Mouse (Mus musculus): ENCODE data around the gene Sox11. TPM values are rescaled to one million over a fixed set of nuclear protein-coding genes. Genes with fewer than 3 reads are reported as not detected.
A peak's percentile ranks its signal among the peaks of the same experiment; 100 is the strongest.

Sox11 gene
- polyA plus RNA-seq, 1 experiment from 2014 or later = 62.0 TPM

DNA sequence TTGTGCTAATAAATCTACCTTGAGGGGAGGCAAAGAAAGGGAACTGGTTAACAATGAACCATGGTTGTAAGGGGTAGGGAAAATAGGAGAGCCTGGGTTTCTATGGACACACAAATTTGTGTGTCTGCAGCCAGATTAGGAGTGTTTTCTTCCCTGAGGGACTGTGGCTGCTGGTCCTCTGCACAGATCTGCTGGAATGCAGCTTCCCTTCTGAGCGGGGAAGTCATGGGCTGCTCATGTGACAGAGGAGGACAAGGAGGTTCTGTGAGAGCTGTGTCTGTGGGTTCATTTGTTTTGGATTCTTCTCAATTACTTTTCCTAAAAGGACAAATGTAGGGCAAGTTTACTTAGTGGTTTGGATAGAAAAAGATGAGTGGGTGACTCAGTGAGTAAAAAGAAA is 48.2 kb downstream of the Sox11 start:
- Histone ChIP-seq H3K9ac (ENCODE audit: low read depth, low read length) (no peak overlapping the region), H3K27me3 (replicated peaks; ENCODE audit: control insufficient read depth, insufficient read depth, low read length) (no peaks in the 10 kb centered on the region), H3K4me2 (ENCODE audit: low read depth, low read length) (no peak overlapping the region), H3K9me3 (ENCODE audit: control insufficient read depth, low read length) (no peaks in the 10 kb centered on the region), H3K27ac (replicated peaks; ENCODE audit: low read depth, low read length) (no peak overlapping the region), H3K36me3 (ENCODE audit: control insufficient read depth, insufficient read depth, low read length) (no peaks in the 10 kb centered on the region), H3K4me1 (ENCODE audit: control insufficient read depth, insufficient read depth, low read length) (peaks cover 27% of the 10 kb centered on the region), H3K4me3 (ENCODE audit: low read depth, low read length) (no peak overlapping the region)
- ATAC-seq (ENCODE audit: low read depth) = no peak
- peak; percentile 70 for DNase-seq (ENCODE audit: low spot score)
- 20% methylated on average over 1 of the region's 1 CpGs for WGBS

DNA sequence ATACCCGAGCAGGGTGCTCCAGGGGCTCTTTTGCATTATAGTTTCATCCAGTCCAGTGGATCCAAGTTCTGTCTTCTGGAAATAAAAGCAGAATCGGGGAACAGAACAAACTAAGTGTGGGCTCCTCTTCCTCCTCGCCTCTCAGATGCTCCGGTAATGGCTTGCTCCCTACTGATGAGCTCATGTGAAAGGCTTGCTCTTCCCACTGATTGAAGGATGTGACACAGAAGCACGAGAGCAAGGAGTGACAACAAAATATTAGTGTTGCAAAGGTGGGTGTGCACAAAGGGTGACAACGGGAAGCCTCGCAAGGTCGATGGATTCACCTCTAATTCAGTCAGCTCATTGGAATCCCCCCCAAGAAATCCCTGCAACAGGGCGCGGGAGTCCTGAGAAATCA is 48.6 kb downstream of the Sox11 start:
- Histone ChIP-seq H3K36me3 (ENCODE audit: control insufficient read depth, insufficient read depth, low read length) (no peaks in the 10 kb centered on the region), H3K27me3 (replicated peaks; ENCODE audit: control insufficient read depth, insufficient read depth, low read length) (no peaks in the 10 kb centered on the region), H3K9ac (ENCODE audit: low read depth, low read length) (no peak overlapping the region), H3K4me3 (ENCODE audit: low read depth, low read length) (no peak overlapping the region), H3K4me1 (ENCODE audit: control insufficient read depth, insufficient read depth, low read length) (peaks cover 27% of the 10 kb centered on the region), H3K4me2 (ENCODE audit: low read depth, low read length) (no peak overlapping the region), H3K9me3 (ENCODE audit: control insufficient read depth, low read length) (no peaks in the 10 kb centered on the region), H3K27ac (replicated peaks; ENCODE audit: low read depth, low read length) (no peak overlapping the region)
- ATAC-seq (ENCODE audit: low read depth) (no peak), DNase-seq (ENCODE audit: low spot score) (no peak)
- 51% methylated on average over 10 of the region's 10 CpGs for whole genome bisulfite sequencing

DNA sequence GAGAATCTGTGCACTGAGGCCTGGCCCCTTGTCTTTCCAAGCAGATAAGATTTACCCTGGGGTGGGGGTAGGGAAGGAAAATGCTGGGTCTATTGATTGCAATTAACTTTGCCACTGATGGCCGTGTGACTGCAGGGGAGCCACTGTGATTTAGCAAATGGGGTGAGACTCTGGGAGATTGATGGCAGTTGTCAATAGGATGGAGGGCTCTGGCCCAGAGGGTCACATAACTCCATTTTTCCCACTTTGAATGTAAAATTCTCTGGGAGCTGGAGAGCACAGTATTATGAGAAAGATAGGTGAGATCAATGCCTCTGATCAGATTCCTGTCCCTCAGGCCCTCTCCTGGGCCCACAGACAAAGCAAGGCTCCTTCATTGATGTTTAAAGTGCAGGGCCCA is 49.2 kb downstream of the Sox11 start:
- no peaks in the 10 kb centered on the region for H3K9me3 ChIP-seq (ENCODE audit: control insufficient read depth, low read length)
- no peak overlapping the region for H3K9ac ChIP-seq (ENCODE audit: low read depth, low read length)
- no peak overlapping the region for H3K4me3 ChIP-seq (ENCODE audit: low read depth, low read length)
- H3K4me2 ChIP-seq (ENCODE audit: low read depth, low read length) = no peak overlapping the region
- peaks cover 27% of the 10 kb centered on the region for H3K4me1 ChIP-seq (ENCODE audit: control insufficient read depth, insufficient read depth, low read length)
- H3K27ac ChIP-seq (replicated peaks; ENCODE audit: low read depth, low read length) = no peak overlapping the region
- ATAC-seq (ENCODE audit: low read depth) = no peak
- no peaks in the 10 kb centered on the region for H3K27me3 ChIP-seq (replicated peaks; ENCODE audit: control insufficient read depth, insufficient read depth, low read length)
- H3K36me3 ChIP-seq (ENCODE audit: control insufficient read depth, insufficient read depth, low read length) = no peaks in the 10 kb centered on the region
- WGBS = 44% methylated on average over 1 of the region's 1 CpGs
- DNase-seq (ENCODE audit: low spot score) = no peak

All from embryonic facial prominence, embryonic 14.5 days (tissue).